Mouse (Mus musculus) CH12.LX (cell line): Measurements from ENCODE around the gene Adgrb3.

ENCODE experiments used
- CHD1 ChIP-seq: IDR thresholded peaks from 2 replicates; pipeline ENCODE4 v1.6.1; 2012; ENCODE audit warnings: low read depth, low read length, improper control_type of control experiment, inconsistent platforms
- CTCF ChIP-seq, 2 experiments: IDR thresholded peaks in 1 of 2; conservative IDR thresholded peaks in 1 of 2; 2 replicates each; pipeline ENCODE4 v1.5.1; 2011 to 2012; ENCODE audit warnings: low read depth in 2 of 2, low read length in 2 of 2, improper control_type of control experiment in 1 of 2, inconsistent platforms in 1 of 2, mild to moderate bottlenecking in 1 of 2, moderate library complexity in 1 of 2
- JUND ChIP-seq: conservative IDR thresholded peaks from 2 replicates; pipeline ENCODE4 v1.6.1; 2011; ENCODE audit warnings: low read depth, low read length, improper control_type of control experiment
- MAX ChIP-seq: IDR thresholded peaks from 2 replicates; pipeline ENCODE4 v1.6.1; 2011; ENCODE audit warnings: low read length, improper control_type of control experiment
- POLR2A ChIP-seq: IDR thresholded peaks from 2 replicates; pipeline ENCODE4 v1.6.1; 2011; ENCODE audit warnings: low read depth, mild to moderate bottlenecking, improper control_type of control experiment, low read length
- UBTF ChIP-seq: IDR thresholded peaks from 2 replicates; pipeline ENCODE4 v1.6.1; 2012; ENCODE audit warnings: low read depth, mild to moderate bottlenecking, inconsistent platforms, low read length, improper control_type of control experiment, moderate library complexity

DNA sequence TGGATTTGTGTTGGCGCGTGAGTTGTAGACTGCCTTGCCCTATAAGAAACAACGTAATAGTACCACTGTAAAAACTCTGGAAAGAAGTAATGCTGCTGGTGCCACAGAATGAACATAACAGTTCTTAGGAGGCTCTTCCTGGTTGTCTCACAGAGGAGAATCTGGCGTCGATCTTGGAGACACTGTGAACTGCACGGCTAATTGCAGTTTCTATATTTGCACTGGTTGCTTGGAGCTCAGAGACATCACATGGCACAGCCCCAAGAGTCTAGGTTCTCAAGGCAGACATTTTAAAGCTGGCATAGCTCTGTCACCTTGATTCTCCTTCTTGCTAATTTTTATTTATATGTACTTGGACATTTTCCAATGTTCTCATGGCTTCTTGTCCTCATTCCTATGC, 769.3 kb downstream of the Adgrb3 start:
- TF ChIP-seq POLR2A (no peak), CHD1 (no peak), UBTF (no peak), CTCF (conservative IDR thresholded peaks at IDR 0.05 in 1 of 2, IDR thresholded peaks at IDR 0.05 in 1 of 2; ENCODE audit: low read depth in 2 of 2, low read length in 2 of 2) (no peak), MAX (no peak), JUND (no peak)
